Mouse (Mus musculus): ENCODE data around the gene Dll1. TPM values are rescaled to one million over a fixed set of nuclear protein-coding genes. Genes with fewer than 3 reads are reported as not detected.

Dll1 gene
- polyA plus RNA-seq (2012; rRNA removed) = 0.78 and 1.2 TPM in 2 replicates

DNA sequence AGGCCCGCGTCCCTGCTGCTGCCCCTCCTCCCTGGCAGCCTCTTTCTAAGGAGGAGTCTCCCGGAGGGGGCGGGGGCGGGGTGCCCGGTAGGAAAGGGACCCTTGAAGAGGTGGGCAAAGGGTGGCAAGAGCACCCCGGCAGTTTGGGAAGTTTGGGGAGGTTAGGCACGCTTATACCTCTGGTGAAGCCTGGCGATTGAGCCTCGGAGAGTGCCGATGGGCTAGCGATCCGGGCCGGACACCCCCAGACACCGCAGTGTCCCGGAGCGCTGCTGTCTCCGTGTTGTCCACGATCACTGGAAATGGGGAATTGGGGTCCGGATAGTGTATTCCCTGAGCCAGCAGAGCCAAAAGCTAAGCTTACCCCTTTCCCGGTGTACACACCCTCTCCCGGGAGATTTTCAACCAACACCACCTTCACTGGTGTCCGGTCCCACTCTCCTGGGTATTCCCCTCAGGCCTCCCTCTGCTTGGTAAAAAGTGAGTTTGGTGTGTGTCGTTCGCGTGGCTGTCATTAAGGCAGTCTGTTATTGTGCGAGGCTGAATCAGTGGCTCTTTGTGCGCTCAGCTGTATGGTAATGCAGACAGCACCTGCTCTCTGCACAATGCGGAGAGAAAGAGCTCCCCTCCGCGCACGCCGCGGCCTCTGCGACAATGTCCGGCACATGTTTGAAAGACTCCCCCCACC is at the start of gene Dll1:
Gene Dll1, minus strand, starts transcription at position 379 of the 688 bp plus-strand sequence.
- H3K27me3 ChIP-seq (ENCODE audit: control insufficient read depth, insufficient read depth, low read length) = peaks cover 2% of the 10 kb centered on the region; the same call in 1 of the 2 replicates
- peaks cover 29% of the 10 kb centered on the region for H3K4me1 ChIP-seq (ENCODE audit: control insufficient read depth, insufficient read depth, low read length)
- no peak within 1 kb of the TSS for H3K27ac ChIP-seq (ENCODE audit: control insufficient read depth, insufficient read depth, low read depth, low read length)
- no peaks in the 10 kb centered on the region for H3K36me3 ChIP-seq (ENCODE audit: control insufficient read depth, insufficient read depth, low read length)
- TF ChIP-seq POLR2A (IDR thresholded peaks at IDR 0.05; ENCODE audit: control insufficient read depth, low read depth, low read length) = no peak
- TF ChIP-seq CTCF (IDR thresholded peaks at IDR 0.05; ENCODE audit: control insufficient read depth, insufficient read depth, insufficient replicate concordance, low read depth, low read length) = no peak
- peak within 1 kb of the TSS; percentile 72 for H3K4me3 ChIP-seq (ENCODE audit: control insufficient read depth, low read depth, low read length)

DNA sequence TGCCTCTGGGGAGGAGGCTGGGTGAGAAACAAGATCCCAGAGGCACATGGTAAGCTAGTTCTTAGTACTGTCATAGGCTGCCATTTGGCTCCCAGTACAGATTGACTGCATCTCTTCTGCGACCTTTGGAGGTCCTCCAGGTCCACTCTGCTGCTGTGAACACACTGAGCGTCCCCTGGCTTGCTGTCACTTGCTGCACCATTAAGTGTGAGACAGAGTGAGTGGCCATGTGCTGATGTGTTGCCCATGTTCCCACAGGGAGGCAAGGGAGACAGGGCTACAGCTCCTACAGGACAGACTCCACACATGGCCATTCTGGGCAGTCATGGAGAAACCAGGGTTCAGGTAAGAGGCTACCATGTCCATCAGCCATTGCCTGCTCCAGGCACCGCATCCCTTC is 49.3 kb upstream of the Dll1 start:
- H3K27ac ChIP-seq (ENCODE audit: control insufficient read depth, insufficient read depth, low read depth, low read length) = no peak overlapping the region
- peaks cover 2% of the 10 kb centered on the region; the same call in 1 of the 2 replicates for H3K36me3 ChIP-seq (ENCODE audit: control insufficient read depth, insufficient read depth, low read length)
- H3K4me3 ChIP-seq (ENCODE audit: control insufficient read depth, low read depth, low read length) = no peak overlapping the region
- no peaks in the 10 kb centered on the region for H3K27me3 ChIP-seq (ENCODE audit: control insufficient read depth, insufficient read depth, low read length)
- TF ChIP-seq CTCF (IDR thresholded peaks at IDR 0.05; ENCODE audit: control insufficient read depth, insufficient read depth, insufficient replicate concordance, low read depth, low read length) (no peak), POLR2A (IDR thresholded peaks at IDR 0.05; ENCODE audit: control insufficient read depth, low read depth, low read length) (no peak)
- H3K4me1 ChIP-seq (ENCODE audit: control insufficient read depth, insufficient read depth, low read length) = no peaks in the 10 kb centered on the region

DNA sequence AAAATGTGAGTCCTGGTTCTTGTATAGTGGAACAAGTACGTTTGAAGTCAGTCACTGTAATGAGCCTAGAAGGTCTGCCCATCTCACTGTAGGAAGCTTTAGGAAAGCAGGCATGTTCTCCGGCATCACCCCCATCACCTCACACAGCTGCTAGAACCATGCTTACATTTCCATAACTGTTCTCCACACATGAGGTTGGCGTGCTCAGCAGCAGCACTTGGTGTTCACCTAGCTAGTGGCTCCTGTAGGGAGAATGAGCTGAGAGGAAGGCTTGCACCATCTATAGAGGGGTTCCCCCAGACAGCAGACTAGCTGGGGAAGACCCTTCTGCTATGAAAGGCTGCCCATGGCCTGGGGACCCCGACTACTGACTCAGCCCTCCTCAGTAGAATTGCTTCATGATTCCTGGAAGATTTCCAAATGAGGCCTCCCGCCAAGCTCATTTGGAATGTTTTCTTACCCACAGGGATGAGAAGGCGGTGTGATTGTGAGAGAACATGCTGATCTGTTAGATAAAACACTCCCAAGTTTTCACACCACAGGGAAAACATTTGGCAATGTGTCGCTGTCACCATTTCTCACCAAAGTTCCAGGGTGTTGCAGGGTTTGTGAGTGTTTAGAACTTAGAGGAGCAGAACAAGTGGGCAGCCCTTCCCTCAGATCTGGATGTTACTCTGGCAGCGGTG is 46.6 kb upstream of the Dll1 start:
- TF ChIP-seq CTCF (IDR thresholded peaks at IDR 0.05; ENCODE audit: control insufficient read depth, insufficient read depth, insufficient replicate concordance, low read depth, low read length) (no peak), POLR2A (IDR thresholded peaks at IDR 0.05; ENCODE audit: control insufficient read depth, low read depth, low read length) (no peak)
- peaks cover 2% of the 10 kb centered on the region; the same call in 1 of the 2 replicates for H3K36me3 ChIP-seq (ENCODE audit: control insufficient read depth, insufficient read depth, low read length)
- no peaks in the 10 kb centered on the region; the same call in 1 of the 2 replicates for H3K4me1 ChIP-seq (ENCODE audit: control insufficient read depth, insufficient read depth, low read length)
- H3K27me3 ChIP-seq (ENCODE audit: control insufficient read depth, insufficient read depth, low read length) = no peaks in the 10 kb centered on the region
- no peak overlapping the region for H3K27ac ChIP-seq (ENCODE audit: control insufficient read depth, insufficient read depth, low read depth, low read length)
- no peak overlapping the region for H3K4me3 ChIP-seq (ENCODE audit: control insufficient read depth, low read depth, low read length)

- Histone ChIP-seq H3K27ac (ENCODE audit: control insufficient read depth, insufficient read depth, low read depth, low read length) (no peak overlapping the region), H3K4me1 (ENCODE audit: control insufficient read depth, insufficient read depth, low read length) (no peaks in the 10 kb centered on the region; the same call in 1 of the 2 replicates), H3K36me3 (ENCODE audit: control insufficient read depth, insufficient read depth, low read length) (peaks cover 2% of the 10 kb centered on the region; the same call in 1 of the 2 replicates), H3K27me3 (ENCODE audit: control insufficient read depth, insufficient read depth, low read length) (no peaks in the 10 kb centered on the region), H3K4me3 (ENCODE audit: control insufficient read depth, low read depth, low read length) (no peak overlapping the region)
- TF ChIP-seq CTCF (IDR thresholded peaks at IDR 0.05; ENCODE audit: control insufficient read depth, insufficient read depth, insufficient replicate concordance, low read depth, low read length) (no peak), POLR2A (IDR thresholded peaks at IDR 0.05; ENCODE audit: control insufficient read depth, low read depth, low read length) (no peak)
These were observed 46.0 kb upstream of the Dll1 start for GRCm38 (mm10) chr17:15422666-15423065.

DNA sequence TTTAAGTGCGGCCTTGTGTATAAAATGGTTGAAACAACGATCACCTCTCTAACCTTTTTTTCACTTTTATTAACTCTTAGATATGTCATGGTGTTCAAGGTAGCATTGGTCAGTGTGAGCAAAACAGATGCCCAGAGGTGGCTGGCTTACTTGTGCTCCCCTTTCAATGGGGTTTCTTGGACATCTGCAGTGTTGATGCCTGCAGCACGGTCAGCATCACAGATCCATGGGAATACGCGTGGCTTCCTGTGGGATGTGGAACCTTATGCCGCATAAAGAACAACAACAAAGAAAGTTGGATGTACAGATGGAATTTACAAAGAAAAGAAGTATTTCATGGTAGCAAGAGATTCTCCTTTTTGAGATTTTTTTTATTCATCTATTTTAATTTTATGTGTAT is 44.8 kb upstream of the Dll1 start:
- Histone ChIP-seq H3K4me3 (ENCODE audit: control insufficient read depth, low read depth, low read length) (no peak overlapping the region), H3K27me3 (ENCODE audit: control insufficient read depth, insufficient read depth, low read length) (no peaks in the 10 kb centered on the region), H3K36me3 (ENCODE audit: control insufficient read depth, insufficient read depth, low read length) (peaks cover 2% of the 10 kb centered on the region; the same call in 1 of the 2 replicates)

GRCm38 (mm10) chr17:15420021-15420603 is 43.4 kb upstream of the Dll1 start:
- H3K27ac ChIP-seq (ENCODE audit: control insufficient read depth, insufficient read depth, low read depth, low read length) = no peak overlapping the region
- no peak overlapping the region for H3K4me3 ChIP-seq (ENCODE audit: control insufficient read depth, low read depth, low read length)
- no peaks in the 10 kb centered on the region for H3K27me3 ChIP-seq (ENCODE audit: control insufficient read depth, insufficient read depth, low read length)
- peaks cover 2% of the 10 kb centered on the region for H3K36me3 ChIP-seq (ENCODE audit: control insufficient read depth, insufficient read depth, low read length)
- no peaks in the 10 kb centered on the region; the same call in 1 of the 2 replicates for H3K4me1 ChIP-seq (ENCODE audit: control insufficient read depth, insufficient read depth, low read length)
- TF ChIP-seq CTCF (IDR thresholded peaks at IDR 0.05; ENCODE audit: control insufficient read depth, insufficient read depth, insufficient replicate concordance, low read depth, low read length) = no peak
- TF ChIP-seq POLR2A (IDR thresholded peaks at IDR 0.05; ENCODE audit: control insufficient read depth, low read depth, low read length) = no peak

More for the DNA sequence above, 44.8 kb upstream of the Dll1 start:
- Histone ChIP-seq H3K27ac (ENCODE audit: control insufficient read depth, insufficient read depth, low read depth, low read length) (no peak overlapping the region), H3K4me1 (ENCODE audit: control insufficient read depth, insufficient read depth, low read length) (no peaks in the 10 kb centered on the region; the same call in 1 of the 2 replicates)
- TF ChIP-seq POLR2A (IDR thresholded peaks at IDR 0.05; ENCODE audit: control insufficient read depth, low read depth, low read length) (no peak), CTCF (IDR thresholded peaks at IDR 0.05; ENCODE audit: control insufficient read depth, insufficient read depth, insufficient replicate concordance, low read depth, low read length) (no peak)

DNA sequence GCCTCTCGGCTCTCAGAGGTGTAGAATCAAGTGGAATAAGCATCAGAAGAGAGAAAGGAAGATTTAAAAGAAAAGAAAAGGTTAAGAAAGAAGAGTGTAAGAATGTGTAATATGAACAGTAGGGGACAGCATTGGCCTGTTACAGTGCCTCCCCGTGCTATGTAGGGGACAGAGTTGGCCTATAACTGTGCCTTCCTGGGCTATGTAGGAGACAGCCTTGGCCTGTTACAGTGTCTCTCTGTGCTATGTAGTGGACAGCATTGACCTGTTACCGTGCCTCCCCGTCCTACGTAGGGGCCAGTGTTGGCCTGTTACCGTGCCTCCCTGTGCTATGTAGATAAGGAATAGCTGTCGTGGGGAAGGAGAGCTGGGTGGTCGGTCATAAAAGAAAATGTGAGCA is 42.9 kb upstream of the Dll1 start:
- H3K27ac ChIP-seq (ENCODE audit: control insufficient read depth, insufficient read depth, low read depth, low read length) = no peak overlapping the region
- peaks cover 2% of the 10 kb centered on the region for H3K36me3 ChIP-seq (ENCODE audit: control insufficient read depth, insufficient read depth, low read length)
- H3K4me3 ChIP-seq (ENCODE audit: control insufficient read depth, low read depth, low read length) = no peak overlapping the region
- H3K4me1 ChIP-seq (ENCODE audit: control insufficient read depth, insufficient read depth, low read length) = no peaks in the 10 kb centered on the region; the same call in 1 of the 2 replicates
- no peaks in the 10 kb centered on the region for H3K27me3 ChIP-seq (ENCODE audit: control insufficient read depth, insufficient read depth, low read length)
- TF ChIP-seq POLR2A (IDR thresholded peaks at IDR 0.05; ENCODE audit: control insufficient read depth, low read depth, low read length) = no peak
- TF ChIP-seq CTCF (IDR thresholded peaks at IDR 0.05; ENCODE audit: control insufficient read depth, insufficient read depth, insufficient replicate concordance, low read depth, low read length) = peak; percentile 12; the same call in 1 of the 2 replicates

Measured in testis, adult 2 months (tissue).